Mouse (Mus musculus) spleen, adult 18-20 months (tissue): ENCODE data around the gene Tgif1.

ENCODE experiments used
- DNase-seq, 2 experiments: peaks; one replicate each; pipeline ENCODE4 v3.0.0; 2022; ENCODE audit warnings: mixed read lengths in 2 of 2

The Tgif1 gene

DNA sequence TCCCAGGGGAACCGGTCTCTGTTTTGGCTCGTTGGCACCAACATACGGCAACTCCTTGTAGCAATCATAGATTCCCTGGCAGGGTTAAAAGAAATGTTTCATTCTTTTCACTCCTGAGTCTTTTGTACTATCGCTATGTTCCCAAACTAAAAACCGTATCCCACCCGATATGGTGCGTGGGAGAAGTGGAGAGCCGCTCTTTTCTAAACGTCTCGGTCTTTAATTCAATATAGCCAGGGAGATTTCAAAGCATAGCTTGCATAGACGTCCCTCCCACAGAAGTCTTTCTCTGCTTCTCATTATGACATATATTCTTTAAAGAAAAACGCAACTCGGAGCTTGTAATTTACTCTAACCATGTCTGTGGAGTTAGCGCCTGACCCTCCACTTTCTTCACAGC is 51.3 kb downstream of the Tgif1 start:
- no peak for DNase-seq

DNA sequence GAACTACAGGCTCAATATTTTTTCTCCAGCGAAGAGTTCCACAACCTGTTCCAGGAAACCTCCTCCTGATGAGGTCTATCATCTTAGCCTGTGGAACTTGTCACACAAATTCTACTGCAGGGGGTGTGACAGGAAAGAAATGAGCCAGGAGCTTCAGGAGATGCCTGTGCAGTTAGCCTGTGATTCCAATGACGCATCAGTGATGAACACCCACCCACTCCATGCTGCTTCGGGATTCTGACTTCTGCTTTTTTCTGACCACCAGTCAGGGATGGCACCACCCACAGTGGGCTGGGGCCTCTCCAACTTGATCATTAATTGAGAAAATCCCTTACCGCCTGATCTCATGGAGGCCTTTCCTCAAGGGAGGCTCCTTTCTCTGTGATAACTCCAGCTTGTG is 54.1 kb downstream of the Tgif1 start:
- no peak for DNase-seq

DNA sequence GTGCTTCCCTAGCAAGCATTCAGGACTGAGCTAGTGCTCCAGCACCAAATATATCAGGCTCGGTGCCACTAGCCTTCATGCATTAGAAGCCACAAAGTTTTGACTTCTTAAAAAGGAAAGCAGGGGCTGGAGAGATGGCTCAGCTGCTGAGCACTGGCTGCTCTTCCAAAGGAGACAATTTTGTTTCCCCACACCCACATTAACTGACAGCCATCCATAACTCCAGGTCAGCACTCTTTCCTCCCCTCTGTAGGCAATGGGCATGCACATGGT is 55.6 kb downstream of the Tgif1 start:
- no peak for DNase-seq

DNA sequence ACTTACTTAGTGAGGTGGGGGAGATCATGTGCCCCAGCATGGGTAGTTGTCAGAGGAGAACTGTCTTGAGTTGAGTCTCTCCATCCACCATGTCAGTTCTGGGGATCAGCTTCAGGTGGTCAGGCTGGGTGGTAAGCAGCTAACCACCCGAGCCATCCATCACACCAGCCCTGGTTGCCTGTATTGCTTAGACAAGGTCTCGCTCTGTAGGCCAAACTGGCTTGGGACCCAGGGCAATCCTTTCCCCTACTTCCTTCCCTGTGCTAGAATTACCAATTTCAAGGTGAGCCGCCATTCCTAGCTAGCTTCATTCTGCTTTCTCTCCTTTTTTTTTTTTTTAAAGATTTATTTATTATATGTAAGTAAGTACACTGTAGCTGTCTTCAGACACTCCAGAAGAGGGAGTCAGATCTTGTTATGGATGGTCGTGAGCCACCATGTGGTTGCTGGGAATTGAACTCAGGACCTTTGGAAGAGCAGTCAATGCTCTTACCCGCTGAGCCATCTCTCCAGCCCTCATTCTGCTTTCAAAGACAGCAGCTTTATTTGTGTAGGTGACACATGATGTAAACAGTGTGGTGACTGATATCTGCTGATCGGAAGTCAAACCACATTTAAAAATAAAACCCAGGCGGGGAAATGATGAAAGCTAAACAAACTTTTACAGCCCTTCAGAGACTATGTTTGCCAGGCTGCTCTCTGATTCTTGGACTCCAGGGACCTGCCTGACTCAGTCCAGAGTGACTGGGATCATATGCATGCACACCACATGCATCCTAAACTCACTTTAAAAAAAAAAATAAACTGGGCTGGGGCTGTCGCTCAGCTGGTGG is 56.2 kb downstream of the Tgif1 start:
- DNase-seq = no peak

DNA sequence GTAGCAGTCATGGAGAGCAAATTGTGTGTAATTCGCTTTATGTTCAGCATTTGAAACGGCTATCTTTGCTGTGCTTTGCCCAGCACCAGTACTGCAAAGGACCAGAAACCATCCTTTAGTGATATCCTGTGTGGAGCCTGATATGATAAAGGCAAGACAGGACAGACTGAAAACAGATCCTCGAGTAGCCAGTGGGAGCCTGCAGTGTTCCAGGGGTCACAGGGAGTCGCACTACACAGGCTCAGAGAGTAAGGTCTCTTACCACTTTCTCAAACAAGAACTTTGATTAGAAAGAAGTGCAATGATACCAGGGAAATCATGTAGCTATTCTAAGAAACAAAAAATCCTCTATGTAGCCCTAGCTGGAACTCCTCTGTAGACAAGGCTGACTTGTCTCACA is 58.1 kb downstream of the Tgif1 start:
- DNase-seq = no peak

DNA sequence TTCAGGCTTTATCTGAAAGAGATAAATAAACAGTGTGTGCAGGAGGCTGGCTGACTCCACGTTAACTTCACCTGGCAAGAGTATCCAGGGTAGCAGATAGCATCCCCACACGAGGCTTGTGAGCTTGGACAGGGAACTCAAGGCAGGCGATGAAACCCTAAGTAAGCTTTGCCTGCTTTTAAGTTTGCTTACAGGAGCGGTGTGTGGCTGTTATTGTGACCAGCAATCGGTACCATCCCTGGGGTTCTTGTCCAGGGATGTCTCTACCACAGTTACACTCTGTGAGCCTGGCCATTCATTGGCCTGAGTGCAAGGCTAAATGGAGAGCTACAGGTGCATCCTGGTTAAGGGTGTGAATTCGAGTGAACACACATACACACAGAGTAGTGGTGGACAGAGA is 58.6 kb downstream of the Tgif1 start:
- DNase-seq = no peak

DNA sequence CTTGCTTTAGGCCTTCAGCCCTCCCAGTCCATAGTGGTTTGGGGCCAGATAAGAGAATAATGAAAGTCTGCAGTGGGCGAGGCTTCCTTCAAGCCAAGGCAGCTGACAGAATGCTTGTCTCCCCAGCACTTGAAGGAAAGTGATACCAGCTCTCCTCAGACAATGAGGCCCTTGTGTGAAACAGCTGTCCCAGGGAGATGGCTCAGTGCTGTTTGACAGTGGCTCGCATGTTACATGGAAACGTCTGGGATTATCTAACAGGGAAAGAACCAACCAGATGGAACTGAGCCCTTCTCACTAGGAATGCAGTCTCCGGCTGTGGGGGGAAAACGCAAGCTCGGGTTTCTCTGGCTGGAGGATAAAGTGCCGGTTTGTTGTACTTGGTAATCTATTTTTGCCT is 59.1 kb downstream of the Tgif1 start:
- DNase-seq = no peak
